Mouse (Mus musculus) megakaryocyte, embryonic 14.5 days (primary cell): ENCODE results near the gene Megf9.

Experiments
- FLI1 ChIP-seq: IDR thresholded peaks from 2 replicates; pipeline ENCODE4 v1.6.1; 2012; ENCODE audit warnings: low read length, inconsistent platforms, mixed read lengths
- GATA1 ChIP-seq: IDR thresholded peaks from 3 replicates; pipeline ENCODE4 v1.6.1; 2012; ENCODE audit warnings: mixed read lengths, low read length, inconsistent platforms, borderline replicate concordance

DNA sequence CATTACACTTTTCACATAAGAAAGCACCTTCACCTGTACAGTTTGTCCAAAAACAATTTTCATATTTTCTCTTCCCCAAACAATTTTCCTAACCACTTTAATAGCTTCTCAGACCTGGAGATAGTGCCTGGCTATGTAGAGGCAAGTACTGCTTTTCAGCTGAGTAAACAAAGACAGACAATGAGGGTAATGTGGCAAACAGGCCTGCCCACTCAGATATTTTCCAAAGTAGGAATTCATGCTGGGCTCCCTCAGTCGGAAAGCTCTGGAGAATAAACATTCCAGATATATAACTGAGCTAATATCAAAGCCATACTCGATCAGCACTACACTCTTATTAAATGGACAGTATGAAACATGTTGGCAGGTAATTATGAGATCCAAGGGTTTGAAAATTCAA, 25.2 kb downstream of the Megf9 start:
- TF ChIP-seq GATA1 (no peak), FLI1 (no peak)
